8 mouse cellular contexts compared by ENCODE assay signal in the genomic region with DNA sequence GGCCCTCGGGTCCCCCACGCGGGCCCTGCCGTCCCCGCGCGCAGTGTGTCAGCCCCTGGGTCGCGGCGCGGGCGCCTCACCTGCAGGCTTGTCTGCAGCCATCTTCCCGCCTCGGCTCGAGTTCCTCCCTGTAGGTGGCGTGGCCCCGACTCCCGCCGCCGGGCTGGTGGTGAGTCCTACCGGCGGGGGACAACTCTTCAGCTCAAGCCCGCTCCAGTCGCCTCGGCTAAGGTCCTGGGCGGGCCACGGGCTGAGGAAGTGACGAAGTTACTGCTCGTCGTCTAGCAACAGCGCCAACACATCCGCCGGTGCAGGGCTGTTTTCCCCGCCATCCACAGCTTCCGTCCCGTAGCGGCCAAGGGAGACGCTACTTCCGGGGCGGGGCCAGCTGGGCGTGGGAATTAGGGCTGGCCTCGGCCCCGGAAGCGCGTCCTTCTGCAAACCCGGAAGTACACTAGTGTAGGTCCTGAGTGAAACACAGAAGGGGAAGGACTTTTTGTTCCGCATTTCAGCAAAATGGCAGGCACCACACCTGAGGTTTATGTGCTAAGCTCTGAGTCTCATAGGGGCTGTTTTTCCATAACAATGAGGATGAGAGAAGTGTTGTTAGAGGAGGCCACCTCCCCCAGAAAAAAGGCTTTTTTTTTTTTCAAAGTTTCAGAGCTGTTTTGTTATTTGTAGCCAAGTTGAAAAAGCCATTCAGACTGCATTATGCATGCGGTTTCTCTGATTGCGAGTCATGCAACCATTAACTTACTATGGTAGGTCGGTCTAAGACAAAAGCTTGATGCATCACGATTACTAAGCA. TPM values are rescaled to one million over a fixed set of nuclear protein-coding genes. Genes with fewer than 3 reads are reported as not detected.
DNase-seq lines count a peak whose midpoint lies in the region; ATAC-seq and TF ChIP-seq lines count a peak whose summit lies in the region.

TSS of gene Cnot10 (minus strand) at position 346 of the 808 bp plus-strand sequence.

- H3K36me3 ChIP-seq in embryonic facial prominence, embryonic 15.5 days: no peaks in the 10 kb centered on the region; the same call in 1 of the 2 replicates
- peaks cover 8% of the 10 kb centered on the region for H3K36me3 ChIP-seq in limb, embryonic 14.5 days (ENCODE audit: control insufficient read depth, insufficient read depth, low read length)
- no peaks in the 10 kb centered on the region for H3K36me3 ChIP-seq in midbrain, postnatal 0 days (ENCODE audit: insufficient read depth, low read length)

- peak; percentile 99 for ATAC-seq in embryonic facial prominence, embryonic 15.5 days (ENCODE audit: insufficient number of reproducible peaks, low FRiP score, low TSS enrichment, low read depth)
- peak; percentile 99 for ATAC-seq in limb, embryonic 14.5 days (ENCODE audit: low FRiP score, low read depth)
- ATAC-seq in midbrain, postnatal 0 days (ENCODE audit: low FRiP score): peak; percentile 97

- no peaks in the 10 kb centered on the region for H3K9me3 ChIP-seq in embryonic facial prominence, embryonic 15.5 days (replicated peaks)
- no peaks in the 10 kb centered on the region for H3K9me3 ChIP-seq in limb, embryonic 14.5 days (ENCODE audit: control insufficient read depth, low read length)
- no peaks in the 10 kb centered on the region for H3K9me3 ChIP-seq in midbrain, postnatal 0 days (ENCODE audit: low read length)

- peak; percentile 76; the same call in 1 of the 2 replicates for TF ChIP-seq POLR2A in bone marrow, adult 2 months (IDR thresholded peaks at IDR 0.05; ENCODE audit: borderline replicate concordance, control insufficient read depth, low read depth, low read length)
- TF ChIP-seq POLR2A in limb, embryonic 14.5 days (IDR thresholded peaks at IDR 0.05; ENCODE audit: borderline replicate concordance, extremely low read depth, insufficient read depth, insufficient read length): no peak

- 6% methylated on average over 51 of the region's 51 CpGs for WGBS in bone marrow, adult 2 months
- WGBS in embryonic facial prominence, embryonic 15.5 days: 4% methylated on average over 51 of the region's 51 CpGs
- WGBS in limb, embryonic 14.5 days: 5% methylated on average over 46 of the region's 51 CpGs
- 4% methylated on average over 51 of the region's 51 CpGs for WGBS in midbrain, postnatal 0 days

- TF ChIP-seq CTCF in bone marrow, adult 2 months (IDR thresholded peaks at IDR 0.05; ENCODE audit: control insufficient read depth, insufficient read depth, low read length): no peak
- peak; percentile 59 for TF ChIP-seq CTCF in midbrain, postnatal 0 days (IDR thresholded peaks at IDR 0.05)

- peak within 1 kb of the TSS; percentile 77 for H3K4me3 ChIP-seq in bone marrow, adult 2 months (replicated peaks; ENCODE audit: control insufficient read depth, low read depth, low read length)
- peak within 1 kb of the TSS; percentile 96 for H3K4me3 ChIP-seq in embryonic facial prominence, embryonic 15.5 days (replicated peaks)
- peak within 1 kb of the TSS; percentile 86 for H3K4me3 ChIP-seq in limb, embryonic 14.5 days (replicated peaks; ENCODE audit: low read length)
- peak within 1 kb of the TSS; percentile 90 for H3K4me3 ChIP-seq in midbrain, postnatal 0 days (ENCODE audit: low read depth, low read length)

- H3K27me3 ChIP-seq in embryonic facial prominence, embryonic 15.5 days: peaks cover 16% of the 10 kb centered on the region
- no peaks in the 10 kb centered on the region for H3K27me3 ChIP-seq in limb, embryonic 14.5 days (ENCODE audit: control insufficient read depth, insufficient read depth, low read length)
- peaks cover 6% of the 10 kb centered on the region; the same call in 1 of the 2 replicates for H3K27me3 ChIP-seq in midbrain, postnatal 0 days (ENCODE audit: insufficient read depth, low read length)

- H3K4me1 ChIP-seq in bone marrow, adult 2 months (ENCODE audit: control insufficient read depth, insufficient read depth, low read length): peaks cover 2% of the 10 kb centered on the region
- H3K4me1 ChIP-seq in embryonic facial prominence, embryonic 15.5 days: peaks cover 19% of the 10 kb centered on the region
- peaks cover 6% of the 10 kb centered on the region; the same call in 1 of the 2 replicates for H3K4me1 ChIP-seq in limb, embryonic 14.5 days (ENCODE audit: control insufficient read depth, insufficient read depth, low read length)
- peaks cover 4% of the 10 kb centered on the region; the same call in 1 of the 2 replicates for H3K4me1 ChIP-seq in midbrain, postnatal 0 days (ENCODE audit: insufficient read depth, low read length)

- H3K4me2 ChIP-seq in embryonic facial prominence, embryonic 15.5 days (replicated peaks): peak within 1 kb of the TSS; percentile 82
- H3K4me2 ChIP-seq in limb, embryonic 14.5 days (replicated peaks; ENCODE audit: low read depth, low read length, severe bottlenecking): peak within 1 kb of the TSS; percentile 91
- peak within 1 kb of the TSS; percentile 89 for H3K4me2 ChIP-seq in midbrain, postnatal 0 days (ENCODE audit: low read depth, low read length, poor library complexity, severe bottlenecking)

- peak within 1 kb of the TSS; percentile 82 for H3K27ac ChIP-seq in bone marrow, adult 2 months (ENCODE audit: control insufficient read depth, insufficient read depth, low read depth, low read length, poor library complexity)
- H3K27ac ChIP-seq in embryonic facial prominence, embryonic 15.5 days (replicated peaks): peak within 1 kb of the TSS; percentile 91
- H3K27ac ChIP-seq in limb, embryonic 14.5 days (replicated peaks; ENCODE audit: low read depth, low read length): peak within 1 kb of the TSS; percentile 87
- H3K27ac ChIP-seq in midbrain, postnatal 0 days (ENCODE audit: low read depth, low read length): peak within 1 kb of the TSS; percentile 82

- peak within 1 kb of the TSS; percentile 74 for H3K9ac ChIP-seq in embryonic facial prominence, embryonic 15.5 days
- peak within 1 kb of the TSS; percentile 72 for H3K9ac ChIP-seq in limb, embryonic 14.5 days (ENCODE audit: low read depth, low read length, severe bottlenecking)
- peak within 1 kb of the TSS; percentile 76 for H3K9ac ChIP-seq in midbrain, postnatal 0 days (replicated peaks; ENCODE audit: low read length, poor library complexity, severe bottlenecking)

- DNase-seq in 416B (ENCODE audit: low read depth): peak; percentile 99
- DNase-seq in heart, adult 8-10 months (ENCODE audit: low spot score): peak; percentile 98
- peak; percentile 98 for DNase-seq in kidney, adult 9 months
- DNase-seq in limb, embryonic 14.5 days (ENCODE audit: low spot score): peak; percentile 98
- DNase-seq in midbrain, postnatal 0 days (ENCODE audit: low spot score): peak; percentile 99
- peak; percentile 93 to 97 for DNase-seq in spleen, postnatal 14 days (ENCODE audit: low spot score in 2 of 2)

RNA-seq across cellular contexts. Expression of gene Cnot10, which starts in this region (rescaled TPM):
- polyA plus RNA-seq in bone marrow, adult 2 months (2011; ENCODE audit: insufficient read depth, insufficient read length, low replicate concordance, missing spikeins): 20.6 and 34.5 TPM in 2 replicates
- 58.1 and 65.9 TPM in 2 replicates for polyA plus RNA-seq in embryonic facial prominence, embryonic 15.5 days (2015; fragmentation: Nextera tagmentation; extraction: Ambion mirVana)
- total RNA-seq in heart, adult 8-10 months (2022): 10 to 100 TPM; 21.2 to 22.9 (median 21.8) TPM
- 104 and 109 TPM in 2 replicates for polyA plus RNA-seq in limb, embryonic 14.5 days (2012; rRNA removed)
- 66.8 and 69.1 TPM in 2 replicates for polyA plus RNA-seq in limb, embryonic 14.5 days (2014; fragmentation: Nextera tagmentation; extraction: Ambion mirVana)
- 34.7 and 43.2 TPM in 2 replicates for total RNA-seq in midbrain, postnatal 0 days (2014; rRNA removed)
- polyA plus RNA-seq in midbrain, postnatal 0 days (2015; fragmentation: Nextera tagmentation; extraction: Ambion mirVana): 47.2 and 50.1 TPM in 2 replicates

Comparison
In these comparisons a context has a peak if more than half of its experiments do, and no peak if none do; other contexts are left out.
1. Peak in every context shown above with its lines: DNase-seq, ATAC-seq, H3K4me3 ChIP-seq and H3K27ac ChIP-seq.